Mouse (Mus musculus): ENCODE data around the gene Rpl21. TPM values are rescaled to one million over a fixed set of nuclear protein-coding genes. Genes with fewer than 3 reads are reported as not detected.

The Rpl21 gene
- polyA plus RNA-seq, 1 experiment, result 16.3 TPM

GRCm38 (mm10) chr5:146812866-146813265, 19.8 kb upstream of the Rpl21 start:
- WGBS, result 92% methylated on average over 5 of the region's 5 CpGs
- Histone ChIP-seq H3K27ac (ENCODE audit: insufficient read depth, low read depth, low read length) (no peak overlapping the region), H3K36me3 (ENCODE audit: control insufficient read depth, insufficient read depth, low read length) (no peaks in the 10 kb centered on the region), H3K27me3 (ENCODE audit: control insufficient read depth, insufficient read depth, low read length) (no peaks in the 10 kb centered on the region), H3K4me3 (ENCODE audit: low read depth, low read length) (no peak overlapping the region), H3K4me1 (ENCODE audit: control insufficient read depth, insufficient read depth, insufficient read length, low read length) (no peaks in the 10 kb centered on the region)
- no peak for TF ChIP-seq POLR2A (IDR thresholded peaks at IDR 0.05; ENCODE audit: low read depth, low read length)
- TF ChIP-seq CTCF (IDR thresholded peaks at IDR 0.05; ENCODE audit: extremely low read depth, insufficient read length, insufficient replicate concordance, low read depth, low read length), result no peak

DNA sequence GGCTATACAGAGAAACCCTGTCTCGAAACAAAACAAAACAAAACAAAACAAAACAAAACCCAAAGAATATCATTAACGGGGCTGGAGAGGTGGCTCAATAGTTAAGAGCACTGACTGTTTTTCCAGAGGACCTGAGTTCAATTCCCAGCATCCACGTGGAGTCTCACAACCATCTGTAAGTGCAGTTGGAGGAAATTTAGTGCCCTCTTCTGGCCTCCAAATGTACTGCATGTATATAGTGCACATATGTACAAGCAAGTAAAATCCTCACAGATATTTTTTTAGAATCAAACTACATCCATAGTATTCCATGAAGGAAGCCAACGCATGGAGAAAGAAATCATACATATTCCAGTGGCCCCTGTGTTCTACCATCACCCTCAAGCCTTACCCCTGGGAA, 19.3 kb upstream of the Rpl21 start:
- H3K27me3 ChIP-seq (ENCODE audit: control insufficient read depth, insufficient read depth, low read length), result no peaks in the 10 kb centered on the region
- no peaks in the 10 kb centered on the region for H3K36me3 ChIP-seq (ENCODE audit: control insufficient read depth, insufficient read depth, low read length)
- H3K27ac ChIP-seq (ENCODE audit: insufficient read depth, low read depth, low read length), result no peak overlapping the region
- WGBS, result 91% methylated on average over 4 of the region's 4 CpGs
- H3K4me1 ChIP-seq (ENCODE audit: control insufficient read depth, insufficient read depth, insufficient read length, low read length), result no peaks in the 10 kb centered on the region
- no peak overlapping the region for H3K4me3 ChIP-seq (ENCODE audit: low read depth, low read length)
- no peak for TF ChIP-seq POLR2A (IDR thresholded peaks at IDR 0.05; ENCODE audit: low read depth, low read length)
- TF ChIP-seq CTCF (IDR thresholded peaks at IDR 0.05; ENCODE audit: extremely low read depth, insufficient read length, insufficient replicate concordance, low read depth, low read length), result no peak

GRCm38 (mm10) chr5:146815394-146815793, 17.3 kb upstream of the Rpl21 start:
- Histone ChIP-seq H3K4me3 (ENCODE audit: low read depth, low read length) (no peak overlapping the region), H3K4me1 (ENCODE audit: control insufficient read depth, insufficient read depth, insufficient read length, low read length) (peaks cover 5% of the 10 kb centered on the region), H3K36me3 (ENCODE audit: control insufficient read depth, insufficient read depth, low read length) (no peaks in the 10 kb centered on the region), H3K27ac (ENCODE audit: insufficient read depth, low read depth, low read length) (no peak overlapping the region), H3K27me3 (ENCODE audit: control insufficient read depth, insufficient read depth, low read length) (no peaks in the 10 kb centered on the region)
- 82% methylated on average over 4 of the region's 4 CpGs for WGBS
- TF ChIP-seq CTCF (IDR thresholded peaks at IDR 0.05; ENCODE audit: extremely low read depth, insufficient read length, insufficient replicate concordance, low read depth, low read length), result no peak

DNA sequence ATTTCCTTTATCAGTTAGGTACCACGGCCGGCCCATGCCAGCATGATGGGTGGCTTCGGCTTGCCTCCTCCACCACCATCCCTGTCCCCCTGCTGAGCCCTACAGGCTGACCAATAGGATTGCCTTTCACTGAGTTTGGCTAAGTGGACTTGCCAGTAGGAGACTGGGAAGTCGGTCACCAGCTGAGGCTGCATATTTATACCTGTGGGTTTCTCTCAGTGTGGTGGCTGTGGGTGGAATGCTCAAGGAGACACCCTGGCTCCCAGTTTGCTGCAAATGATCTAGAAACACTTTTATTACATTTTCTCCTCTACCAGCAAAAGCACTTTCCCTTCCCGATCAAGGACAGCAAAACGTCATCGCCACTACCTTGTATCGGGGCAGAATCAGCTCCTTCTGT, 15.1 kb upstream of the Rpl21 start:
- 91% methylated on average over 8 of the region's 8 CpGs for WGBS
- Histone ChIP-seq H3K4me3 (ENCODE audit: low read depth, low read length) (no peak overlapping the region), H3K36me3 (ENCODE audit: control insufficient read depth, insufficient read depth, low read length) (no peaks in the 10 kb centered on the region), H3K4me1 (ENCODE audit: control insufficient read depth, insufficient read depth, insufficient read length, low read length) (peaks cover 5% of the 10 kb centered on the region), H3K27me3 (ENCODE audit: control insufficient read depth, insufficient read depth, low read length) (no peaks in the 10 kb centered on the region), H3K27ac (ENCODE audit: insufficient read depth, low read depth, low read length) (no peak overlapping the region)
- no peak for TF ChIP-seq CTCF (IDR thresholded peaks at IDR 0.05; ENCODE audit: extremely low read depth, insufficient read length, insufficient replicate concordance, low read depth, low read length)
- no peak for TF ChIP-seq POLR2A (IDR thresholded peaks at IDR 0.05; ENCODE audit: low read depth, low read length)

DNA sequence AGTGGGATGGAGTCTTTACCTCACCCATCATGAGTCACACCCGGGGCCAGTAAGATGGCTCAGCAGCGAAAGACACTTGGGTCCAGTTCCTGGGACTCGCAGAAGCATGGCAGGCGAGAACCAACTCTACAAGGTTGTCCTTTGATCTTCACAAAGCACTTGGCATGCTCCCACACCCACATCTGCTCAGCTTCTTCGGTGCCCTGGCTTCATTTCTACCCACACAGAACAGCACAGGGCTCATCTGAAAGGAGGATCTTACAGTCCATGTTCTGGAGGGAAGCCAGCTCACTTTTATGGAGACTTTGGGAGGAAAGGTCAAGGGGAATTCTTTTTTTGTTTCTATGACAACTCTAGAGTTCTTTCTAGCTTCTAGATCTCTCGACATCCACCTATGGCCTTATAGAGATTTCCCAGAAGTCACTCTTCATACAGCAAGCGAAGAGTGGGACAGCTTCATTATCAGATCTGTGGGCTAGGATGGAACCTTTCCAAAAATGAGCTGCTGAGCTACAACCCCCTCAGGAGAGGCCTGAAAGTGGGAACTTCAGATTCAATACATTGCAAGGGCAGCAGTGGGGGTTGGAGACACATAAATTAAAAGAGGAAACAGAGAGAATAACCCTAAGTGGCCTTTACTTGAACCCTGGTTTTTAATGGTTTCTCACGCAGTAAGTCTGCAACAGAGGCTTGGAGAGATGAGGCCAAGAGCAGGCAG, 13.6 kb upstream of the Rpl21 start:
- Histone ChIP-seq H3K4me1 (ENCODE audit: control insufficient read depth, insufficient read depth, insufficient read length, low read length) (peaks cover 5% of the 10 kb centered on the region), H3K27ac (ENCODE audit: insufficient read depth, low read depth, low read length) (peak overlapping the region; percentile 20; the same call in 1 of the 2 replicates), H3K36me3 (ENCODE audit: control insufficient read depth, insufficient read depth, low read length) (no peaks in the 10 kb centered on the region), H3K4me3 (ENCODE audit: low read depth, low read length) (no peak overlapping the region), H3K27me3 (ENCODE audit: control insufficient read depth, insufficient read depth, low read length) (no peaks in the 10 kb centered on the region)
- 45% methylated on average over 8 of the region's 8 CpGs for WGBS
- TF ChIP-seq POLR2A (IDR thresholded peaks at IDR 0.05; ENCODE audit: low read depth, low read length), result no peak
- TF ChIP-seq CTCF (IDR thresholded peaks at IDR 0.05; ENCODE audit: extremely low read depth, insufficient read length, insufficient replicate concordance, low read depth, low read length), result no peak

- Histone ChIP-seq H3K36me3 (ENCODE audit: control insufficient read depth, insufficient read depth, low read length) (no peaks in the 10 kb centered on the region), H3K27ac (ENCODE audit: insufficient read depth, low read depth, low read length) (no peak overlapping the region), H3K27me3 (ENCODE audit: control insufficient read depth, insufficient read depth, low read length) (no peaks in the 10 kb centered on the region), H3K4me1 (ENCODE audit: control insufficient read depth, insufficient read depth, insufficient read length, low read length) (peaks cover 5% of the 10 kb centered on the region), H3K4me3 (ENCODE audit: low read depth, low read length) (no peak overlapping the region)
- WGBS, result 91% methylated on average over 5 of the region's 5 CpGs
- TF ChIP-seq POLR2A (IDR thresholded peaks at IDR 0.05; ENCODE audit: low read depth, low read length) (no peak), CTCF (IDR thresholded peaks at IDR 0.05; ENCODE audit: extremely low read depth, insufficient read length, insufficient replicate concordance, low read depth, low read length) (no peak)
These were observed 9.7 kb upstream of the Rpl21 start for GRCm38 (mm10) chr5:146823005-146823404.

GRCm38 (mm10) chr5:146829528-146829927, 3.2 kb upstream of the Rpl21 start:
- H3K27ac ChIP-seq (ENCODE audit: insufficient read depth, low read depth, low read length), result peak overlapping the region; percentile 25; the same call in 1 of the 2 replicates
- peaks cover 1% of the 10 kb centered on the region; the same call in 1 of the 2 replicates for H3K36me3 ChIP-seq (ENCODE audit: control insufficient read depth, insufficient read depth, low read length)
- no peaks in the 10 kb centered on the region for H3K27me3 ChIP-seq (ENCODE audit: control insufficient read depth, insufficient read depth, low read length)
- H3K4me1 ChIP-seq (ENCODE audit: control insufficient read depth, insufficient read depth, insufficient read length, low read length), result peaks cover 3% of the 10 kb centered on the region; the same call in 1 of the 2 replicates
- TF ChIP-seq POLR2A (IDR thresholded peaks at IDR 0.05; ENCODE audit: low read depth, low read length) (no peak), CTCF (IDR thresholded peaks at IDR 0.05; ENCODE audit: extremely low read depth, insufficient read length, insufficient replicate concordance, low read depth, low read length) (no peak)
- H3K4me3 ChIP-seq (ENCODE audit: low read depth, low read length), result no peak overlapping the region
- 61% methylated on average over 8 of the region's 8 CpGs for WGBS

Data from small intestine, adult 2 months (tissue).